Mouse (Mus musculus): ENCODE measurements around the gene Zbtb8b. TPM values are rescaled to one million over a fixed set of nuclear protein-coding genes. Genes with fewer than 3 reads are reported as not detected.
A peak's percentile ranks its signal among the peaks of the same experiment; 100 is the strongest.

Zbtb8b gene
- polyA plus RNA-seq, 1 experiment from 2014 or later = 3.7 TPM

DNA sequence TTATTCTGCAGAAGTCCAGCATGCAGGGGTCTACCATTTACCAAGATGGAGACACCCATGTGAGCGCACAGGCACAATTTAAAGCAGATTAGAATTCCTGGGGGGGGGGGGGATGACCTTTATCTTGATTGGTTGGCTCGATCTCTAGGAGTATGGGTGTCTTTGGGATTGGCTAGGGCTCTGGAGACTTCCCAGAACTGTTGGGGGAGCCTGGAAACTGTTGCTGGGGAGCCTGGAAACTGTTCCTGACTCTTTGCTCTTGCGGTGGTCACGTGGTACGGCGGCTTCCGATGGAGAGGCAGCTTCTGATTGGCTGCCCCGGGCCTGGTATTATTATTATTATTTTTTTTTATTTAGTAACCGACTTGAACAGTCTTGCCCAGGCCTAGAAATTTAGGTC lies 58.6 kb downstream of the Zbtb8b start:
- DNase-seq (ENCODE audit: low spot score) = no peak
- Histone ChIP-seq H3K4me1 (replicated peaks; ENCODE audit: insufficient read depth, low read length) (no peaks in the 10 kb centered on the region; the same call in 1 of the 2 replicates), H3K27me3 (ENCODE audit: insufficient read depth, low read length) (no peaks in the 10 kb centered on the region), H3K36me3 (ENCODE audit: insufficient read depth, low read length) (no peaks in the 10 kb centered on the region), H3K27ac (peak overlapping the region; percentile 84; the same call in 1 of the 2 replicates), H3K9me3 (replicated peaks; ENCODE audit: low read length) (no peaks in the 10 kb centered on the region), H3K4me2 (ENCODE audit: low read length) (no peak overlapping the region), H3K9ac (ENCODE audit: low read depth, low read length) (no peak overlapping the region), H3K4me3 (replicated peaks; ENCODE audit: low read depth, low read length) (no peak overlapping the region)
- no peak for ATAC-seq (replicated peaks; ENCODE audit: low FRiP score, low read depth)
- no peak for TF ChIP-seq CTCF (IDR thresholded peaks at IDR 0.05; ENCODE audit: low read depth)
- 92% methylated on average over 9 of the region's 9 CpGs for WGBS

DNA sequence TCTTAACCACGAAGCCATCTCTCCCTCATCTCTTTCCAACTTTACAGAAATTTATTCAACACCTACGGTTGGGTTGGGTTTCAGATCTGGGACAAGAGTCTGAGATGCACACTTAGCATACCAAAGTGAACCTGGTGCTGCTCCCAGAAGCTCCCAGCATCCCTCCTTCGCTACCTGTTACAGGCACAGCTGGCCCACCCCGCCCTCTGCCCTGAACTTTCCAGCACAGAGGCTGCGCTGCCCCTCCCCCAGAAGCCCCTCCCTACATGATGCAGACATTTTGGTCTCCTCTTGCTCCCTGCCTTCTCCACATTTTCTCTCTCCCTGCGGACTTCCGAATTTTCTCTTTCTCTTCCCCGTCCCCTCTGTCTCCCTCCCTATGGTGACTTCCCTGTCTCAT lies 59.5 kb downstream of the Zbtb8b start:
- Histone ChIP-seq H3K9me3 (replicated peaks; ENCODE audit: low read length) (no peaks in the 10 kb centered on the region), H3K27me3 (ENCODE audit: insufficient read depth, low read length) (no peaks in the 10 kb centered on the region), H3K9ac (ENCODE audit: low read depth, low read length) (no peak overlapping the region), H3K4me2 (ENCODE audit: low read length) (no peak overlapping the region), H3K4me1 (replicated peaks; ENCODE audit: insufficient read depth, low read length) (peaks cover 5% of the 10 kb centered on the region; the same call in 1 of the 2 replicates), H3K36me3 (ENCODE audit: insufficient read depth, low read length) (no peaks in the 10 kb centered on the region), H3K4me3 (replicated peaks; ENCODE audit: low read depth, low read length) (no peak overlapping the region), H3K27ac (no peak overlapping the region)
- no peak for TF ChIP-seq CTCF (IDR thresholded peaks at IDR 0.05; ENCODE audit: low read depth)
- ATAC-seq (replicated peaks; ENCODE audit: low FRiP score, low read depth) = no peak
- 72% methylated on average over 8 of the region's 8 CpGs for WGBS
- DNase-seq (ENCODE audit: low spot score) = no peak

DNA sequence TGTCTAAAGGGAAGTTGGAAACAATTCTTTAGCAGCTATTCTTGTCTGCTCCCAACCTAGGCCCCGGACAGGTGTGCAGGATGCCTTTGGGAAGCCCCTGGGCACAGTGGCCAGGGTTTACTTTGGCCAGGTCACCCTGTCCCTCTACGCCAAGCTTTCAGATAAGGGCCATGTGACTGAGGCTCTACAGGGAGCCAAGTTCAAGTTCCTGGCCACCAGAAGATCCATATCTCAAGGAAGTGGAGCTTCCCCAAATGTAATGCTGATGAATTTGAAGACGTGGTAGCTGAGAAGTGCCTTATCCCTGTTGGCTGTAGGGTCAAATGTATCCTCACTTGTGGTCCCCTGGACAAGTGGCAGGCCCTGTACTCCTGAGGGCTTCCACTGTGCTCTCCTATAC lies 60.8 kb downstream of the Zbtb8b start:
- 81% methylated on average over 3 of the region's 3 CpGs for WGBS
- Histone ChIP-seq H3K9ac (ENCODE audit: low read depth, low read length) (no peak overlapping the region), H3K27me3 (ENCODE audit: insufficient read depth, low read length) (no peaks in the 10 kb centered on the region), H3K4me2 (ENCODE audit: low read length) (no peak overlapping the region), H3K27ac (no peak overlapping the region), H3K4me1 (replicated peaks; ENCODE audit: insufficient read depth, low read length) (peaks cover 5% of the 10 kb centered on the region; the same call in 1 of the 2 replicates), H3K9me3 (replicated peaks; ENCODE audit: low read length) (no peaks in the 10 kb centered on the region), H3K36me3 (ENCODE audit: insufficient read depth, low read length) (no peaks in the 10 kb centered on the region), H3K4me3 (replicated peaks; ENCODE audit: low read depth, low read length) (no peak overlapping the region)
- ATAC-seq (replicated peaks; ENCODE audit: low FRiP score, low read depth) (no peak), DNase-seq (ENCODE audit: low spot score) (no peak)
- no peak for TF ChIP-seq CTCF (IDR thresholded peaks at IDR 0.05; ENCODE audit: low read depth)

DNA sequence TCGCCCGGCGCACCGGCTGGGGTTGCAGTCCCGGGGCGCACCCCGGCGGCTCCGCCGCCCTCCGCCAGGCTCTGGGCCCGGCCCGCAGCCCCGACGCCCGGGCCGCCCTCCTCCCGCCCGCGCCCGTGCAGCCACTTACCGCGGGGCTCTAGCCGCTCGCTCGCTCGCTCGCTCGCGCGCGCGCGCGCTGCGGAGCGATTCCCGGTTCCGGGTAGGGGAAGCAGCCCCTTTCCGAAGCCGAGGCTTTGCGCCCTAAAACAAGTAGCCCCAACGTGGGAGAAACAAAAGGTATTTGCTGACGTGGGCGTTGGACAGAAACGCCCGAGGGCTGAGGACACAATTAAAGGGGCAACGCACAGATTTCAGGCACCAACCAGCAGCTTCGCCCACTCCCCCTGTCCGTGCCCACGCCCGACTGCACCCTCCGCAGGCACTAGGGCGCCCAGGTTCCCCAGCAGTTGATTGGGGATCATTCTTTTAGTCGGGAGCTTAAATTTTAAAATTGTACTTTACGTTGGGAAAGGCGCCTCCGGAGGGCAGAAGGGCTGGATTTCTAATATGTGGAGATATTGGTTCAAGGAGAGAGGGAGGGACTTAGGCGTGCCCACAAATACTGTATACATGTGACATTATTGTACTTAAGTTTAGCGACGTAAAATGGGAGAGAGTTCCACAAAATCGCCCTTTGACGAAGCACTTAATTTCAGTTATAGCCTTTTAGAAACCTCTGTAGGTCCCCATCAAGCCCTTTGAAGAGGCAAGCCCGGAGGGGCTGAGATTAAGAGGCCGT lies 62.9 kb downstream of the Zbtb8b start, which contains the start of gene Zbtb8a:
TSS of gene Zbtb8a (minus strand) at position 516 of the 790 bp plus-strand sequence.
- Histone ChIP-seq H3K9me3 (replicated peaks; ENCODE audit: low read length) (no peaks in the 10 kb centered on the region), H3K4me2 (ENCODE audit: low read length) (peak within 1 kb of the TSS; percentile 85), H3K36me3 (ENCODE audit: insufficient read depth, low read length) (no peaks in the 10 kb centered on the region), H3K9ac (ENCODE audit: low read depth, low read length) (peak within 1 kb of the TSS; percentile 94), H3K4me3 (replicated peaks; ENCODE audit: low read depth, low read length) (peak within 1 kb of the TSS; percentile 66), H3K4me1 (replicated peaks; ENCODE audit: insufficient read depth, low read length) (peaks cover 8% of the 10 kb centered on the region; the same call in 1 of the 2 replicates), H3K27me3 (ENCODE audit: insufficient read depth, low read length) (no peaks in the 10 kb centered on the region), H3K27ac (peak within 1 kb of the TSS; percentile 81)
- peak; percentile 79 for DNase-seq (ENCODE audit: low spot score)
- 2% methylated on average over 53 of the region's 65 CpGs for WGBS
- peak; percentile 74 for ATAC-seq (replicated peaks; ENCODE audit: low FRiP score, low read depth)
- peak; percentile 14; the same call in 1 of the 2 replicates for TF ChIP-seq CTCF (IDR thresholded peaks at IDR 0.05; ENCODE audit: low read depth)

DNA sequence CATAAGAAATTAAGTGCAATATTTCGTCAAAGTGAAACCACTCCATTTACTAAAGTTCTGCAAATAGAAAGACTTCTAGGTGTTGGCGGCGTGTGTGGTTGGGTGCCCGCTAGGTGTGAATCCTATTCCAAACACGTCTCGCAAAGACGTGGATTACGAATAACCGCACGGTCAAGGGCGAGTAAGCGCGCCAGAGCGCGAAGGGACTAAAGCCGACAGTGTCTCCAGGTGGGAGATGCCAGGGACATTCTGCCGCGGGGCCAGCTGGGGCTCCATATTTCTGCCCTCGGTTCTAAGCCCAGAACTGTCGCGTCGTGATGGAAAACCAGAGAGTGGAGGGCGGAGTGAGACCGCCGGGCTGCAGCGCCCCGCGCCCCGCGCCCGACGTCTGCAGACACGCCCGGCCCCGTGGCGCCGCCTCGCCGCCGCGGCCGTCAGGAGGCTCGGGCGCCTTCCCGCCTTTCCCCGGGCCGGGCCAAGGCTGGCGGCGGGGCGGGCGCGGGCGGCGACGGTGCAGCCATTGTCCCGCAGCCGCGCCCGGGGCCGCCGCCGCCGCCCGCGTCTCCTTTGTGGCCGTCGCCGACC lies 63.6 kb downstream of the Zbtb8b start:
- Histone ChIP-seq H3K4me3 (replicated peaks; ENCODE audit: low read depth, low read length) (peak overlapping the region; percentile 66), H3K27ac (peak overlapping the region; percentile 81), H3K4me2 (ENCODE audit: low read length) (peak overlapping the region; percentile 85), H3K36me3 (ENCODE audit: insufficient read depth, low read length) (no peaks in the 10 kb centered on the region), H3K9me3 (replicated peaks; ENCODE audit: low read length) (no peaks in the 10 kb centered on the region), H3K27me3 (ENCODE audit: insufficient read depth, low read length) (no peaks in the 10 kb centered on the region), H3K4me1 (replicated peaks; ENCODE audit: insufficient read depth, low read length) (0 out of 2 replicates have a peak, but pooled peaks cover 8% of the 10 kb centered on the region), H3K9ac (ENCODE audit: low read depth, low read length) (peak overlapping the region; percentile 94)
- WGBS = under 1% methylated on average over 67 of the region's 68 CpGs
- DNase-seq (ENCODE audit: low spot score) (peak; percentile 68), ATAC-seq (replicated peaks; ENCODE audit: low FRiP score, low read depth) (peak; percentile 53)
- no peak for TF ChIP-seq CTCF (IDR thresholded peaks at IDR 0.05; ENCODE audit: low read depth)

DNA sequence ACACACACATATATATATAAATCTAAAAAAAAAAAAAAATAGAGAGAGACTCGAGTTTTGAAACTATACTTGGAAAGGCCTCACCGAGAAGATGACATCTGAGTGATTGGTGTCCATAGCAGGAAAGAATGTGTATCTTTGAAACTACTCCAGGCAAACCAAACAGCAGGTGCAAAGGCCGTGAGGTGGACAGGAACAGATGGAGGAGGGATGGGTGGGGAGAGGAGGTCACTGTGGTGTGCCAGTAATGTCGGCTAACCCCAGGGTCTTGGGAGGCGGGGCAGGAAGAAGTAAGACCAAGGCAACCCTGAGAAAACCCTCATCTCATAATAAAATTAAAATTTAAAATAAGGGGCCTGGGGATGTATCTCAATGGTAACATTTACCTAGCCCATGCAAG lies 64.8 kb downstream of the Zbtb8b start:
- no peaks in the 10 kb centered on the region for H3K36me3 ChIP-seq (ENCODE audit: insufficient read depth, low read length)
- H3K27ac ChIP-seq = no peak overlapping the region
- H3K9ac ChIP-seq (ENCODE audit: low read depth, low read length) = no peak overlapping the region
- ATAC-seq (replicated peaks; ENCODE audit: low FRiP score, low read depth) (no peak), DNase-seq (ENCODE audit: low spot score) (no peak)
- 0 out of 2 replicates have a peak, but pooled peaks cover 8% of the 10 kb centered on the region for H3K4me1 ChIP-seq (replicated peaks; ENCODE audit: insufficient read depth, low read length)
- no peak overlapping the region for H3K4me2 ChIP-seq (ENCODE audit: low read length)
- H3K27me3 ChIP-seq (ENCODE audit: insufficient read depth, low read length) = no peaks in the 10 kb centered on the region
- no peaks in the 10 kb centered on the region for H3K9me3 ChIP-seq (replicated peaks; ENCODE audit: low read length)
- no peak for TF ChIP-seq CTCF (IDR thresholded peaks at IDR 0.05; ENCODE audit: low read depth)
- 79% methylated on average over 5 of the region's 5 CpGs for WGBS
- no peak overlapping the region for H3K4me3 ChIP-seq (replicated peaks; ENCODE audit: low read depth, low read length)

Other genes with a start within 250 kb of the Zbtb8b start
- gene C77080, start 179.4 kb downstream of the Zbtb8b start, polyA plus RNA-seq (2015; fragmentation: Nextera tagmentation; extraction: Ambion mirVana) = 9.8 and 11.3 TPM in 2 replicates
- gene Sync, start 153.2 kb downstream of the Zbtb8b start, polyA plus RNA-seq (2015; fragmentation: Nextera tagmentation; extraction: Ambion mirVana) = 0.63 and 0.78 TPM in 2 replicates
- 339 and 363 TPM in 2 replicates for gene Rbbp4, start 105.5 kb downstream of the Zbtb8b start, polyA plus RNA-seq (2015; fragmentation: Nextera tagmentation; extraction: Ambion mirVana)
- 55.9 and 60.8 TPM in 2 replicates for gene Zbtb8os, start 105.2 kb downstream of the Zbtb8b start, polyA plus RNA-seq (2015; fragmentation: Nextera tagmentation; extraction: Ambion mirVana)
- gene Zbtb8a, start 62.7 kb downstream of the Zbtb8b start, polyA plus RNA-seq (2015; fragmentation: Nextera tagmentation; extraction: Ambion mirVana) = 12.3 and 13.7 TPM in 2 replicates
- gene Bsdc1, start 20.7 kb upstream of the Zbtb8b start, polyA plus RNA-seq (2015; fragmentation: Nextera tagmentation; extraction: Ambion mirVana) = 25.6 and 27.8 TPM in 2 replicates
- gene Tssk3, start 50.2 kb upstream of the Zbtb8b start, polyA plus RNA-seq (2015; fragmentation: Nextera tagmentation; extraction: Ambion mirVana) = 0.10 TPM in 1 of 2 replicates, not detected in the other
- gene Fam229a, start 50.3 kb upstream of the Zbtb8b start, polyA plus RNA-seq (2015; fragmentation: Nextera tagmentation; extraction: Ambion mirVana) = 0.37 and 0.78 TPM in 2 replicates
- 613 and 625 TPM in 2 replicates for gene Marcksl1, start 72.7 kb upstream of the Zbtb8b start, polyA plus RNA-seq (2015; fragmentation: Nextera tagmentation; extraction: Ambion mirVana)
- gene Hdac1, start 101.9 kb upstream of the Zbtb8b start, polyA plus RNA-seq (2015; fragmentation: Nextera tagmentation; extraction: Ambion mirVana) = 170 and 196 TPM in 2 replicates
- gene Lck, start 132.8 kb upstream of the Zbtb8b start, polyA plus RNA-seq (2015; fragmentation: Nextera tagmentation; extraction: Ambion mirVana) = 8.8 and 9.1 TPM in 2 replicates
- gene Fam167b, start 137.7 kb upstream of the Zbtb8b start, polyA plus RNA-seq (2015; fragmentation: Nextera tagmentation; extraction: Ambion mirVana) = 39.9 and 40.3 TPM in 2 replicates
- gene Eif3i, start 159.8 kb upstream of the Zbtb8b start, polyA plus RNA-seq (2015; fragmentation: Nextera tagmentation; extraction: Ambion mirVana) = 284 and 298 TPM in 2 replicates
- 188 and 197 TPM in 2 replicates for gene Tmem234, start 159.8 kb upstream of the Zbtb8b start, polyA plus RNA-seq (2015; fragmentation: Nextera tagmentation; extraction: Ambion mirVana)
- gene Dcdc2b, start 173.4 kb upstream of the Zbtb8b start, polyA plus RNA-seq (2015; fragmentation: Nextera tagmentation; extraction: Ambion mirVana) = 1.9 and 2.3 TPM in 2 replicates
- 30.2 and 31.6 TPM in 2 replicates for gene Iqcc, start 178.2 kb upstream of the Zbtb8b start, polyA plus RNA-seq (2015; fragmentation: Nextera tagmentation; extraction: Ambion mirVana)
- gene Ccdc28b, start 183.1 kb upstream of the Zbtb8b start, polyA plus RNA-seq (2015; fragmentation: Nextera tagmentation; extraction: Ambion mirVana) = 64.8 and 69.5 TPM in 2 replicates
- 42.9 and 50.3 TPM in 2 replicates for gene Txlna, start 200.2 kb upstream of the Zbtb8b start, polyA plus RNA-seq (2015; fragmentation: Nextera tagmentation; extraction: Ambion mirVana)
- gene Kpna6, start 231.9 kb upstream of the Zbtb8b start, polyA plus RNA-seq (2015; fragmentation: Nextera tagmentation; extraction: Ambion mirVana) = 11.7 and 12.7 TPM in 2 replicates